Mouse (Mus musculus): ENCODE measurements around the gene Misp. TPM values are rescaled to one million over a fixed set of nuclear protein-coding genes. Genes with fewer than 3 reads are reported as not detected.
A peak's percentile ranks its signal among the peaks of the same experiment; 100 is the strongest.

Misp gene
- polyA plus RNA-seq, 1 experiment from 2014 or later = 0.39 TPM

DNA sequence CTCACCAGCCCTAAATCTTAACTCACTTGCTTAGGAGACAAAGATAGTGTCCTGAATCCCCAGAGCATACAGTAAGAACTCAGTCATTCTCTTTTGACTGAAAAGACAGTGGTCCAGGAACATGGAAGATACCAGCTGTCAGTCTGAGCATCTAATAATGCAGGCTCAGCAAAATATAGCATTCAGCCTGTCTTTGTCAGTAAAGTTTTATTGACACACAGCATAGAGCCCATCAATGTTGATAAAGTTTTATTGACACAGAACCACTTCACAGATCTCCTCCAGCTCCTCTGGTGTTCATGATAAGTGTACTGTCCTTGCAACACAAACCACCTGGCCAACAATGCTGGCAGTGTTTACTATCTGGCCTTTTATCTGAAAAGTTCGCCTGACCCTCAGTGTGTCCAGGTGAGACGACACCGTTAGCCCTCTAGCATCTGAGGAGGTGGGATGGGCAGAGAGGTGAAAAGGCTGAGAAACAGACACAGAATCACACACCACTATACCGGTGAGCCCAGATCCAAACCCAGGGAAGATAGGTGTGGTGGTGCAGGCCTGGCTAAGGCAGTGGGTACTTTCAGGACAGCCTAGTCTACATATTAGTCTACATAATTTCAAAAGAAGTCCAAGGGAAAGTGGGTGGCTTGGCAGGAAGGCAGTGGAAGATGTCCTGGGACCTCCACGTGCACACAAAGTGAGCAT, 28.3 kb upstream of the Misp start:
- H3K27ac ChIP-seq (ENCODE audit: low read depth, low read length) = no peak overlapping the region
- H3K9ac ChIP-seq (ENCODE audit: low read length) = no peak overlapping the region
- no peaks in the 10 kb centered on the region for H3K9me3 ChIP-seq (ENCODE audit: control insufficient read depth, low read length)
- no peak overlapping the region for H3K4me2 ChIP-seq (ENCODE audit: low read depth, low read length, severe bottlenecking)
- H3K27me3 ChIP-seq (ENCODE audit: control insufficient read depth, insufficient read depth, low read length) = no peaks in the 10 kb centered on the region
- peaks cover 9% of the 10 kb centered on the region; the same call in 1 of the 2 replicates for H3K4me1 ChIP-seq (replicated peaks; ENCODE audit: control insufficient read depth, insufficient read depth, low read length)
- no peaks in the 10 kb centered on the region for H3K36me3 ChIP-seq (ENCODE audit: control insufficient read depth, insufficient read depth, low read length)
- no peak overlapping the region for H3K4me3 ChIP-seq (ENCODE audit: low read depth, low read length)
- ATAC-seq (replicated peaks; ENCODE audit: low FRiP score) = no peak
- no peak for DNase-seq (ENCODE audit: low spot score)
- WGBS = 83% methylated on average over 5 of the region's 5 CpGs

DNA sequence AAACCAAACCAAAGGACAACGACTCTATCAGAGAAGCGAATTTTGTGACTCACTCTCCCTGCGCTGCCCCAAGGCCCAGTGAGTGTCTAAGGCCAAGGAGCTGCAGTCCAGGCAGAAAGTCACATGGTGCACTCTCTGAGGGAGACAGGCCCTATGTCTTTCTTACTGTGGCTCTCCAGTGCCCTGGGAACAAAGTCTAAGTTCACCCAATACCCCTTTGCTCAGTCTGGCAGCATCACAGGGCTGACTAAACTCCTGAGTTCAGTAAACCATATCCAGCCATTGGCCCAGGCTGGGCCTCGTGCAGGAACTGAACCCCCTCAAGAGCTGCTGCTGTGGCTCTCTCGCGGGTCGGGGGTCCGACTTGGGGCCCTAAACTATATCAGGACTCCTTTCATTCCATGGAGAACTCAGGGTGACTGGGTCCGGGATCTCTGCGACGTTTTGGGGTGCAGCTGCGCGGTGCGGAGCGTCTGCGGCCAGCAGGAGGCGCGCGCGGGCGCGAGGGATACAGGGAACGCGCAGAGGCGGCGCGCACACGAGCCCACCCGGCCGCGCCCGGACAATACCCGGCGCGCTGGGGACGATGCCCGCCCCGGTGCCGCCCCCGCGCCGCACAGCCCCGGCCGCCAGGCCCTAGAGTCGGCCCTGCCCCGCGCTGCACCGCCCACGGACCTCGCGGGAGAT, 27.6 kb upstream of the Misp start, which contains the start of gene Palm:
Gene Palm (plus strand): TSS at position 522 of the 687 bp plus-strand sequence.
- H3K36me3 ChIP-seq (ENCODE audit: control insufficient read depth, insufficient read depth, low read length) = no peaks in the 10 kb centered on the region
- H3K27me3 ChIP-seq (ENCODE audit: control insufficient read depth, insufficient read depth, low read length) = no peaks in the 10 kb centered on the region
- H3K4me3 ChIP-seq (ENCODE audit: low read depth, low read length) = peak within 1 kb of the TSS; percentile 94
- H3K27ac ChIP-seq (ENCODE audit: low read depth, low read length) = peak within 1 kb of the TSS; percentile 75
- 7% methylated on average over 41 of the region's 51 CpGs for WGBS
- H3K4me1 ChIP-seq (replicated peaks; ENCODE audit: control insufficient read depth, insufficient read depth, low read length) = peaks cover 11% of the 10 kb centered on the region; the same call in 1 of the 2 replicates
- H3K9me3 ChIP-seq (ENCODE audit: control insufficient read depth, low read length) = no peaks in the 10 kb centered on the region
- H3K9ac ChIP-seq (ENCODE audit: low read length) = peak within 1 kb of the TSS; percentile 98
- H3K4me2 ChIP-seq (ENCODE audit: low read depth, low read length, severe bottlenecking) = peak within 1 kb of the TSS; percentile 90
- peak; percentile 79 for ATAC-seq (replicated peaks; ENCODE audit: low FRiP score)
- DNase-seq (ENCODE audit: low spot score) = peak; percentile 90

DNA sequence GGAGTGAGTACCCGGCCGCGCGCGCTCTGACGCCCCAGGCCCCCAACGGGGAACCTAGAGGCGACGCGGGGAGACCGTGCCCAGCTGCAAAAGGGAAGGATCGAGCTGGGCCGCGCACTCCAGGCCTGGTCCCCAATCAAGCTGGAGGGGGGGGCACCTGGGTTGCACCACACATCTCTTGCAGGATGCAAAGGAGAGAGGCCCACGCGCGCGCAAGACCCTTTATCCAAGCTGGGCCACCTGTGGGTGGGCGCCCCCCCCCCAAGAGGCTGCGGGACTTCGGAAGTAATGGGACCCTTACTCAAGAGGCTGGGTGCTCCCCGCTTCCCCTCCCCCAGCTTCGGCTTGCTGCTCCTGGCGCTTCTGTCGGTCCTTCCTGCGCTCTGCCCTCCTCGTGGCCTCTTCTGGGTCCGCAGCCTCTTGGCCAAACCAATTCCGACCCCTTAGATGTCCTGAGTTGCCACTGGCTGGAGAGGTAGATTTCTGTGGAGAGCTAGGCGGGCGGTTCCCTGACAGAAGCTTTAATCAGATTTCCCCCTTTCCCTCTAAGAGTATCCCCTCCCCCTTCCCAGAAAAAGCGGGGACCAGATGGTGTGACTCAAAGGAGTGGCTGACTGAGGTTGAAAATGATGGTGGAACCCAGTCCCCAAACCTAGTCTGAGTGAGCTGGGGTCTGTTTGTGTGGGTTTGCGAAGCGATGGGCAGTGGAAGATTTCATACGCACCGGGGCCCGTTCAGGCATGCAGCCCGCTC, 26.9 kb upstream of the Misp start:
- Histone ChIP-seq H3K9ac (ENCODE audit: low read length) (peak overlapping the region; percentile 98), H3K4me2 (ENCODE audit: low read depth, low read length, severe bottlenecking) (peak overlapping the region; percentile 90), H3K9me3 (ENCODE audit: control insufficient read depth, low read length) (no peaks in the 10 kb centered on the region), H3K27me3 (ENCODE audit: control insufficient read depth, insufficient read depth, low read length) (no peaks in the 10 kb centered on the region), H3K27ac (ENCODE audit: low read depth, low read length) (peak overlapping the region; percentile 75), H3K4me3 (ENCODE audit: low read depth, low read length) (peak overlapping the region; percentile 94), H3K36me3 (ENCODE audit: control insufficient read depth, insufficient read depth, low read length) (no peaks in the 10 kb centered on the region), H3K4me1 (replicated peaks; ENCODE audit: control insufficient read depth, insufficient read depth, low read length) (peaks cover 11% of the 10 kb centered on the region; the same call in 1 of the 2 replicates)
- DNase-seq (ENCODE audit: low spot score) = peak; percentile 75
- ATAC-seq (replicated peaks; ENCODE audit: low FRiP score) = peak; percentile 49
- 1% methylated on average over 38 of the region's 38 CpGs for WGBS

DNA sequence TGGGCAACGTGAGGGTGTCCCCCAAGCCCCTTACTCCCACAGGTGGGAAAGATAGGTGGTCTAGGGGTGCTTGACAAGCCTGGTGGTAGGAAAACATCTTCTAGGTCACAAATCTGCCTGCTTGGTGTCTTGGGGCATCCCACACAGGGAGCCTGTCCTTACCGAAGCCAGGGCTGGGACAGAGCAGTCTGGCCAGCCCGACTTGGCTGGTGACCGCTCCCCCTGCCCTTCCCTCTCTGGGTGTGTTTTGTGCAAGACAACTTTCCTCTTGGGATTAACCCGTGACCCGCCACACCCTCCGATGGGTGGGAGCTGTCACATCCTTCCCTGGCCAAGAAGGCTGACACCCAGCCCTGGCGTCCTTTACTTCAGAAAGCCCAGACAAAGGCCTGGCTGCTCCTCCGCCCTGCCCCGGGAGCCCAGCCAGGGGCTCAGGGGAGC, 26.3 kb upstream of the Misp start:
- peak overlapping the region; percentile 98 for H3K9ac ChIP-seq (ENCODE audit: low read length)
- 5% methylated on average over 10 of the region's 10 CpGs for WGBS

DNA sequence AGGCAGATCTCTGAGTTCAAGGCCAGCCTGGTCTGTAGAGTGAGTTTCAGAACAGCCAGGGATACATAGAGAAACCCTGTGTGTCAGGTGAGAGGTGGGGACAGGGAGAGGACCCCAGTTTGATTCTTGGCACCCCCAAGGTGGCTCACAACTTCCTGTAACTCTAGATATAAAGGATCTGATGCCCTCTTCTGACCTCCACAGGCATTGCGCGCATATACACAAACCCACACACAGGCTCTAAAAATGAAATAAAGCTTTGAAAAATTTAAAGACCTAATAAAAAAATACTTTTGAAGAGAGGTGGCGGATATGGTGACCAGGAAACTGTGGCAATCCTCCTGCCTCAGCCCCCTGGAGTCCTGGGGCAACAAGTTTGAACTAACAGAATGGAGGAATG, 24.9 kb upstream of the Misp start:
- H3K9me3 ChIP-seq (ENCODE audit: control insufficient read depth, low read length) = no peaks in the 10 kb centered on the region
- no peaks in the 10 kb centered on the region for H3K36me3 ChIP-seq (ENCODE audit: control insufficient read depth, insufficient read depth, low read length)
- ATAC-seq (replicated peaks; ENCODE audit: low FRiP score) (no peak), DNase-seq (ENCODE audit: low spot score) (no peak)
- WGBS = 100% methylated on average over 3 of the region's 3 CpGs
- H3K27me3 ChIP-seq (ENCODE audit: control insufficient read depth, insufficient read depth, low read length) = no peaks in the 10 kb centered on the region
- H3K4me1 ChIP-seq (replicated peaks; ENCODE audit: control insufficient read depth, insufficient read depth, low read length) = peaks cover 11% of the 10 kb centered on the region; the same call in 1 of the 2 replicates
- no peak overlapping the region for H3K27ac ChIP-seq (ENCODE audit: low read depth, low read length)
- H3K4me3 ChIP-seq (ENCODE audit: low read depth, low read length) = no peak overlapping the region
- no peak overlapping the region for H3K4me2 ChIP-seq (ENCODE audit: low read depth, low read length, severe bottlenecking)
- no peak overlapping the region for H3K9ac ChIP-seq (ENCODE audit: low read length)

More for the DNA sequence above, 26.3 kb upstream of the Misp start:
- peak overlapping the region; percentile 75 for H3K27ac ChIP-seq (ENCODE audit: low read depth, low read length)
- H3K4me1 ChIP-seq (replicated peaks; ENCODE audit: control insufficient read depth, insufficient read depth, low read length) = peaks cover 11% of the 10 kb centered on the region; the same call in 1 of the 2 replicates
- DNase-seq (ENCODE audit: low spot score) = peak; percentile 67
- no peaks in the 10 kb centered on the region for H3K36me3 ChIP-seq (ENCODE audit: control insufficient read depth, insufficient read depth, low read length)
- H3K4me2 ChIP-seq (ENCODE audit: low read depth, low read length, severe bottlenecking) = peak overlapping the region; percentile 90
- H3K27me3 ChIP-seq (ENCODE audit: control insufficient read depth, insufficient read depth, low read length) = no peaks in the 10 kb centered on the region
- ATAC-seq (replicated peaks; ENCODE audit: low FRiP score) = 0 out of 2 replicates have a peak, but pooled peaks have one; percentile 28
- H3K9me3 ChIP-seq (ENCODE audit: control insufficient read depth, low read length) = no peaks in the 10 kb centered on the region
- H3K4me3 ChIP-seq (ENCODE audit: low read depth, low read length) = peak overlapping the region; percentile 94

DNA sequence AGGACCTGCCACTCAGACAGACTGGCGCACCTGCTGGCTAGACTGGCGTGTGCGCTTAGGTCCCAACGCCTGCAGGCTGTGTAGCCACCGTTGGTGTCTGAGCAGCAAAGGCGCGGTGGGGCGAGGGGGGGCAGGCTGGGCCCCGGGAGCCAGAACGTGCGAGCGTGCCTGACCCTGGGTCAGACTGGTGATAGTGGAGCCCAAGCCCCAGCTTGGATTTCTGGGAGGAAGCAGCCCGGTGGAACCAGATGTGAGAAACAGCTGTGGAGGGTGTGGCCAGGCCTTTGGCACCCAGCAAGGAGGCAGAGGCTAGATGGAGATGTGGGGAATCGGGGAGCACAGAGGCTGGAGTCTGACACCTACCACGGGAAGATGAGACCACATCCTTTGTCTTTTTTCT, 23.5 kb upstream of the Misp start:
- peak; percentile 56 for DNase-seq (ENCODE audit: low spot score)
- no peak overlapping the region for H3K9ac ChIP-seq (ENCODE audit: low read length)
- no peak overlapping the region for H3K4me3 ChIP-seq (ENCODE audit: low read depth, low read length)
- no peaks in the 10 kb centered on the region for H3K9me3 ChIP-seq (ENCODE audit: control insufficient read depth, low read length)
- no peak for ATAC-seq (replicated peaks; ENCODE audit: low FRiP score)
- H3K36me3 ChIP-seq (ENCODE audit: control insufficient read depth, insufficient read depth, low read length) = no peaks in the 10 kb centered on the region
- no peak overlapping the region for H3K4me2 ChIP-seq (ENCODE audit: low read depth, low read length, severe bottlenecking)
- 58% methylated on average over 15 of the region's 15 CpGs for WGBS
- H3K27me3 ChIP-seq (ENCODE audit: control insufficient read depth, insufficient read depth, low read length) = no peaks in the 10 kb centered on the region
- no peak overlapping the region for H3K27ac ChIP-seq (ENCODE audit: low read depth, low read length)
- H3K4me1 ChIP-seq (replicated peaks; ENCODE audit: control insufficient read depth, insufficient read depth, low read length) = peaks cover 17% of the 10 kb centered on the region

DNA sequence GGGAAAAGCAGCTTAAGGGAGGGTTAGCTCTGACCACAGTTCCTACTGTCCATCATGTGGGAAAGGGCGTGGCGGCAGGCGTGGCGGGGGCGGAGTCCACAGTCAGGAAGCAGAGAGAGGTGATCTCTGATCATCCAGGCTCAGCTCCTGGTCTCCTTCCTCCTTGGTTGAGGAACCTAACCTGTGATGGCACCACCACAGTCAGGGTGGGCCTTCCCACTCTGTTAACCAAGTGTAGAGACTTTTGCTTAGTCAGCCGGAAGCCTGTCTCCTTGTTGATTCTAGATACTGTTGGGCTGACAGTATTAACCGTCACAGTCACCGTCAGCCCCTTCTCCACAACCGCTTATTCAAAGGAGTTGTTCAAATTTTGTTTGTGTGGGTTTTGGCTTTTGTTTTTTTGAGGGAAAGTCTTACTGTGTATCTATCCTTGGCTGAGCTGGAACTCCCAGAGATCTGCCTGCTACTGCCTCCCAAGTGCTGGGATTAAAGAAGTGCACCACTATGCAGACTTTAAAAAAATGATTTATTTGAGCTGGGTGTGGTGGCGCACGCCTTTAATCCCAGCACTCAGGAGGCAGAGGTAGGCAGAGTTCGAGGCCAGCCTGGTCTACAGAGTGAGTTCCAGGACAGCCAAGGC, 22.4 kb upstream of the Misp start:
- Histone ChIP-seq H3K4me3 (ENCODE audit: low read depth, low read length) (no peak overlapping the region), H3K27ac (ENCODE audit: low read depth, low read length) (no peak overlapping the region), H3K4me1 (replicated peaks; ENCODE audit: control insufficient read depth, insufficient read depth, low read length) (peaks cover 22% of the 10 kb centered on the region), H3K9me3 (ENCODE audit: control insufficient read depth, low read length) (no peaks in the 10 kb centered on the region), H3K27me3 (ENCODE audit: control insufficient read depth, insufficient read depth, low read length) (no peaks in the 10 kb centered on the region), H3K9ac (ENCODE audit: low read length) (no peak overlapping the region), H3K36me3 (ENCODE audit: control insufficient read depth, insufficient read depth, low read length) (no peaks in the 10 kb centered on the region), H3K4me2 (ENCODE audit: low read depth, low read length, severe bottlenecking) (no peak overlapping the region)
- ATAC-seq (replicated peaks; ENCODE audit: low FRiP score) (no peak), DNase-seq (ENCODE audit: low spot score) (no peak)
- WGBS = 90% methylated on average over 12 of the region's 12 CpGs

DNA sequence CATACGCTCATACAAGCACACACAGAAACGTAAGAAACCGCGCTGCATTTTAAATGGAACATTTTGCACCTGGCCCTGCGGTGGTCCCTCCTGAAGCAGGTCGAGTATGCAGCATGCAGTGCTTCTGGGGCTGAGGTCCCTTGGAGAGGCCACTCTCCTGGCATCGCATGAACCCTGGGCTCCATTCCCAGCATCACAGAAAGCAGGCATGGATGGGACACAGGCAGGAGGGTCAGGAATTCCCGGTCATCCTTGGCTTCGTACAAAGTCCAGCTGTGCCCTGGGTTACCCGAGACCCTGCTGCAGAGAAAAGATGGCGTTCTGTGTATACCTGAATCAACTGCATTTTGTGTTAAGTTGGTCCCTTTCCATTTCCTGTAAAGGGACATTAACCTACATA, 20.3 kb upstream of the Misp start:
- ATAC-seq (replicated peaks; ENCODE audit: low FRiP score) (no peak), DNase-seq (ENCODE audit: low spot score) (no peak)
- WGBS = 89% methylated on average over 11 of the region's 11 CpGs
- Histone ChIP-seq H3K9me3 (ENCODE audit: control insufficient read depth, low read length) (no peaks in the 10 kb centered on the region), H3K27me3 (ENCODE audit: control insufficient read depth, insufficient read depth, low read length) (no peaks in the 10 kb centered on the region), H3K27ac (ENCODE audit: low read depth, low read length) (no peak overlapping the region), H3K36me3 (ENCODE audit: control insufficient read depth, insufficient read depth, low read length) (no peaks in the 10 kb centered on the region), H3K9ac (ENCODE audit: low read length) (no peak overlapping the region), H3K4me2 (ENCODE audit: low read depth, low read length, severe bottlenecking) (no peak overlapping the region), H3K4me1 (replicated peaks; ENCODE audit: control insufficient read depth, insufficient read depth, low read length) (peaks cover 25% of the 10 kb centered on the region), H3K4me3 (ENCODE audit: low read depth, low read length) (no peak overlapping the region)
